Mouse (Mus musculus) brown adipose tissue, adult 24 weeks (tissue): ENCODE data around the gene Dynll1. TPM values are rescaled to one million over a fixed set of nuclear protein-coding genes. Genes with fewer than 3 reads are reported as not detected.

Experiments
- H3K27ac ChIP-seq: fragments of 200-500 bp; replicated peaks from 2 replicates; pipeline ENCODE4 v1.5.1; 2012; ENCODE audit warnings: low read depth, mild to moderate bottlenecking, low read length
- H3K4me1 ChIP-seq: fragments of 200-500 bp; 2 replicates; pipeline ENCODE4 v1.6.1; 2012; ENCODE audit warnings: low read length, mixed read lengths; ENCODE audit not compliant: control insufficient read depth, insufficient read depth, insufficient read length
- H3K4me3 ChIP-seq: fragments of 200-500 bp; 2 replicates; pipeline ENCODE4 v1.5.1; 2012; ENCODE audit warnings: low read depth, mild to moderate bottlenecking, low read length, moderate library complexity; ENCODE audit not compliant: insufficient read depth
- polyA plus RNA-seq: library from polyadenylated mRNA; stranded (reverse); fragments of >200 nt; gene quantifications from 2 replicates; pipeline ENCODE4 v1.2.4, GENCODE M21; 2012; ENCODE audit not compliant: missing spikeins, insufficient read depth, insufficient read length

Gene Dynll1
- 93.6 and 365 TPM in 2 replicates for polyA plus RNA-seq

DNA sequence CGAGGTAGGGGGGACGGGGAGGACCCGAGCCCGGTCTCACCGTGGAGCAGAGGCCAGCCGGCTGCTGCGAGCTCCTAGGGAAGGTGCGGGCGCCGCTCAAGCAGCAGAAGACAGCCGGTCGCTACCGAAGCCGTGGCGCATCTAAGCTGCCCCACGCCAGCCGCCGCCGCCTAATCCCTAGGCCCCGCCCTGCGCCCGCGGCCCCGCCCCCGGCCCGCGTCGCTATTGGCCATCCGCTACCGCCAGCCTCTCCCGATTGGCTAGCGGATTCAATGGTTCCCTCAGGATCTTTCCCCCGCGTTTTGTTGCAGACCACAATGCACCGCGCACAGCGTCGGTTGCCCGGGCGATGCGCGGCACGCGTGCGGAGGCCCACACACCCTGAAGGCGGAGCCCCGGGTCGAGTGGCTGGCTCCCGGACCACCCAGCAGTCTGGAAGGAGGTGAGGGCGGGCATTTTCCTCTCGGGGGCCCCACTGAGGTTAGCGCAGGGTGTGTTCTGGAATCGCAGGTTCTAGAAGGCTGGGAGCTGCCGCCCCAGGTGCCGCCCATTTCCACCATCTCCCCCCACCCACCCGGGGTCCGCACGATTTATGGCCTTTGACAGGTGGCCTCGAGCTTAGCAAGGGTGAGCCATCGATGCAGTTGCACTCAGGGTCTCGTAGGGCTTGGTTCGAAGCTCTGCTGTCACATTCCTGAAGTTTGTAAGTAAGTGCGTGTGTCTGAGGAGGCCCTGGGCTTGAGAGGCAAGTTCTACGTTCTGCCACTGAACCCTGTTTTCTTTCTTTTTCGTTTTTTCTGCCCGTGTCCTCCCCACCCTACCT, at the start of gene Dynll1:
Dynll1 (minus strand) TSS at position 208 of the 823 bp plus-strand sequence.
- peaks cover 2% of the 10 kb centered on the region; the same call in 1 of the 2 replicates for H3K4me1 ChIP-seq
- peak within 1 kb of the TSS; percentile 81 for H3K27ac ChIP-seq
- peak within 1 kb of the TSS; percentile 79 for H3K4me3 ChIP-seq

DNA sequence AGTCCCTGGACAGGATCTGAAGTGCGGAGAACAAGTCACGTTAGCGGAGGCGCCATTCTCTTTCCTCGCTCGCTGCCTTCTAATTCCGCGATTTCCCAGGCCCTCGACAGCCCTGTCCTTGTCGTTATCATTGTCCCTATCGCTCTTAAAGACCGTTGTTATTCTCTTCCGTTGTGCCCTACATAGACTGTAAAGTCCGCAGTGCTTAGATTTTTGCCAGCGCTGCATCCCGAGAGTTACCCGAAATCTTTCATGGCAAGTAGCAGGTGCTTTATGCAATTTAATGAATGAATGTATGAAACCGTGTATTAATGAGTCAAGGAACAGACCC, 48.4 kb upstream of the Dynll1 start:
- H3K4me1 ChIP-seq = no peaks in the 10 kb centered on the region; the same call in 1 of the 2 replicates
- H3K27ac ChIP-seq = peak overlapping the region; percentile 52
- H3K4me3 ChIP-seq = peak overlapping the region; percentile 69

DNA sequence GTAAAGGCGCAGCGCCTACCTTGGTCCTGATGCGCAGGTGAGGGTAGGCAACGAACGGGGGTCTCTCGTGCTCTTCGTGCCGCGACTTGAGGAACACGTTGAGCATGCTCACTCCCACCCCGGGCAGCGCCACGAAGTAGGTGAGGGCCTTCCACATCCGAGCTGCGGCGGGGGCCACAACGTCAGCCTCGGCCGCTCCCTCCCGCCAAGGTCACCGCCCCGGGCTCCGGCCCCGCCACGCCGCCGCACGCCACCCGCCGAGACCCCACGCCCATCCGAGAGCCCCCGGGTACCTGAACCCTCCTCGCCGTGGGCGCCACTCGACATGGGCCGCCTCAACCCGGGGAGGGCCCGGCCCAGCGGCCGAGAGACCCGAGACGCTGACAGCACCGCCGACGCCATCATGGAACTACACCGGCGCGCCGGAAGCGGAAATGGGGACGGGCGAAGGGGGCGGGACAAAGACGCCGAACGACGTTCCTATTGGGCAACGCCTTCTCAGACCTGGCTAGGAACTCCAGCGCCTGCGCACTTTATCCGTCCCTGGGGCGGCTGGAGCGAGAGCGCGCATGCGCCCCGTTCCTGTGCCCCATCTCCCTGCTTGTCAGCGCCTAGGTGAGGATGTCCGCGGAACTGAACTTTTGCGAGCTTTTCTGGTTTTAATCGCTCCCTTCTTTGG, 47.9 kb upstream of the Dynll1 start, which contains the start of gene Cox6a1:
Cox6a1 (minus strand) TSS at position 436 of the 679 bp plus-strand sequence.
- Histone ChIP-seq H3K27ac (peak within 1 kb of the TSS; percentile 94), H3K4me1 (no peaks in the 10 kb centered on the region; the same call in 1 of the 2 replicates), H3K4me3 (peak within 1 kb of the TSS; percentile 99)

DNA sequence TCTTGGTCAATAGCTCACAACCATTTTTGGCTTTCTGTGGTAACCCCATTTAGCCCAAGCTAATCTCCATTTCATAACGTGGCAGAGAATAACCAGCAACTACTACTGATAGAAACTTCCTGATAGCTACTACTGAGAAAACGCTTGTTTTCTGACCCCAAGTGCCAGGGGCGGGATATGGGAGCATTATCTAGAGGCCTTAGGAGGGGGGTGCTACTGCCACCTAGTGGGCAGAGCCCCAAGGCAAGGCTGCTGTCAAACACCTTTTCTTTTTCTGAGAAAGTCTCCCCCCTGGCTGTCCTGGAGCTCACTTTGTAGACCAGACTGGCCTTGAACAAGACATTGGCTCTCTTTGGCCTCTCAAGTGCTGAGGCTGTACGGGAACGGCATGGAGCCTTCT, 46.8 kb upstream of the Dynll1 start:
- Histone ChIP-seq H3K4me1 (no peaks in the 10 kb centered on the region; the same call in 1 of the 2 replicates), H3K4me3 (peak overlapping the region; percentile 99), H3K27ac (peak overlapping the region; percentile 29; the same call in 1 of the 2 replicates)

DNA sequence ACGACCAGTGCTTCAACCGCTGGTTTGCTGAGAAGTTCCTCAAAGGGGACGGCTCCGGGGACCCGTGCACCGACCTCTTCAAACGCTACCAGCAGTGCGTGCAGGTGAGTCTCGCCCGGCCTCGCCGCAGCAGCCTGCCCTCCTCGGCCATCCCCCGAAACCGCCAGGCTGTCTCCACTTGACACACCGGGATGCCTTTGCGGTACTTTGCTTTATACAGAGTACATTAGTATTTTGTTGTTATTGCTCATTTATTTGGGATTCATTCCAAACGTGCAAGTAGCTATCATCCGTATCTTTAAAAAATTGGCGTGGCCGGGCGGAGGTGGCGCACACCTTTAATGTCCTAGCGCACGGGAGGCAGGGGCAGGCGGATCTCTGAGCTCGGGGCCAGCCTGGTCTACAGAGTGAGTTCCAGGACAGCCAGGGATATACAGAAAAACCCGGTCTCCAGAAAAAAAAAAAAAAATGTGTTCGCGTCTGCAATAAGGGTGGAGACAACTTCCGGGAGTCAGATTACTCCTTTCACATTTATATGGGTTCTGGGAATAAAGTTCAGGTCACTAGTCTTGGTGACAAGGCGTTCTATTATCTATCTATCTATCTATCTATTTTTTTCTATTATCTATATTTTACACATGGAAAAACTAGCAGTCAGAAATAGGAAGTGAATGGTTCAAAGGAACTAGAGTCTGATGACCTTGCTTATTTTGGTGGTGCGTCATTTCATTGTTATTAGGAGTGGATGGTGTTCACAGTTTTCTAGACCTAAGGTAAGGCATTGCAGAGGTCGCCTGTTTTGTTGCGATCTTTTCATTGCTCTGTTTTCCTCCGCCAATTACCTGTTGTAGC, 40.7 kb upstream of the Dynll1 start:
- Histone ChIP-seq H3K4me3 (peak overlapping the region; percentile 97), H3K4me1 (peaks cover 4% of the 10 kb centered on the region; the same call in 1 of the 2 replicates), H3K27ac (0 out of 2 replicates have a peak overlapping the region, but pooled peaks have one; percentile 1)

DNA sequence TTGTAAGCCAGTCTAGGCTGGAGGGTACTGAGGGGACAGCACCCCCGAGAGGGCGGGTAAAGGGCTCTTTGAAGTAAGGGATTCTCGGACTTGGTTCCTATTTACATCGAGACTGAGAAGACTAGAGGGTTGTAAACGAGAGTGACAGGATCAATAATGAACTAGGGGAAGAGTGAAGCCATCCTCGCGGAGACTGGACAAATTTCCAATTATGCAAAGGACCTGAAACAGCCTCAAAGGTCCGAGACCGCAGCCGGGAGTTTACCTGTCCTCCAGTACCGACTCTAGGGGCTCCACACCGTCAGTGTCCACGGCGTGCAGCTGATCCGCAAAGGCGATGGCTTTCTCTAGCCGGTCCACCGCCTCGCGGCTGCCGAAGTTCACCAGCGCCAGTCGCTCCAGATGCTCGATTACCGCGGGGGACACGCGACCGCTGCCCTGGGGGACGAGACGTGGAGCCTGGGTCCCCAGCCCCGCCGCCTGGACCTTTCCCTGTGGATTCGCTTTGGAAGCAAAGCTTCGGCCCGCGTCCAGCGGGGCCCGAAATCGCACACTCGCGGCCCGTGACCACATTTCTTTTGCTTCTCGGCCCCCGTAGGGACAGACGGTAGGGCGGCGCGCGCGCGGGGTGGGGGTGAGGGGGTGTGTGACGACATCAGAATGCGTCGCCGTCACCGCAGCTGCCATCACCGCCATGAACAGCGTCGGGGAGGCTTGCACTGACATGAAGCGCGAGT, 39.9 kb upstream of the Dynll1 start, which contains the start of the genes Gatc and Triap1:
Gatc (minus strand) TSS at position 602 of the 737 bp plus-strand sequence.
Triap1 (plus strand) TSS at position 649 of the 737 bp plus-strand sequence.
- peak within 1 kb of the TSS; percentile 97 for H3K4me3 ChIP-seq
- H3K4me1 ChIP-seq = peaks cover 4% of the 10 kb centered on the region; the same call in 1 of the 2 replicates
- H3K27ac ChIP-seq = peak within 1 kb of the TSS; percentile 67

DNA sequence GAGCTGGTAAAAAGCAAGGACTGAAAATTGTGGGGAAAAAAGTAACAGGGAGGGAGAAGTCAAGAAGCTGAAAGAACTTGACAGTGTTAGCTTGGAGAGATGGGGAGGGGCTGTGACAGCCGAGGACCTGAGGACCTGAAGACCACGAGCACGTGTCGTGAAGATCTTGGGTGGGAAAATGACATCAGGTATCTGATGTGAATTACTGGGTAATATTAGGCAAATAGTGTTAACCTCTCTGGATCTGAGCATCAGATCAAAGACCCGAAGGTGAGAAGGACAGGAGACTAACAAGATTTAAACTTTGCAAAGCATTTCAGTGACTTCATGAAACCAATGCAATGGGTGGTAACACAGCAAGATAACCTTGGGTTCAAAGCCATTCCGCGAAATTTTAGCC, 39.2 kb upstream of the Dynll1 start:
- Histone ChIP-seq H3K4me3 (no peak overlapping the region), H3K4me1 (peaks cover 4% of the 10 kb centered on the region; the same call in 1 of the 2 replicates), H3K27ac (no peak overlapping the region)

DNA sequence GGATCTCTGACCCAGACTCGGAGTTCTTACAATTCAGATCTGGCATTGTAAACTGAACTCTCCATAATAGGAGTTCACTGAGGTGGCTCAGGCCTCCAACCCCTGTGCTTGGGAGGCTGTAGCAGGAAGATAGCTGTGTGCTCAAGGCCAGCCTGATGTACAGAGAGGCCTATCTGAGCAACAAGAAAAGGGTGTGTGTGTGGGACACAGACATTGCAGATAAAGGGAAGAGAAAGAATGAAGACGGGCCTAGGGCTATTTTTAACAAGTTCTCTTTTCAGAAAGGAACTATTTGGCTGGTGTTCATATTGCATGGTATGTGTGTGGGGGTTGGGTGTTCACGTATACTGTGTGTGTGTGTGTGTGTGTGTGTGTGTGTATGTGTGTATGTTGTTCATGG, 32.8 kb upstream of the Dynll1 start:
- Histone ChIP-seq H3K27ac (no peak overlapping the region), H3K4me3 (no peak overlapping the region), H3K4me1 (no peaks in the 10 kb centered on the region)

DNA sequence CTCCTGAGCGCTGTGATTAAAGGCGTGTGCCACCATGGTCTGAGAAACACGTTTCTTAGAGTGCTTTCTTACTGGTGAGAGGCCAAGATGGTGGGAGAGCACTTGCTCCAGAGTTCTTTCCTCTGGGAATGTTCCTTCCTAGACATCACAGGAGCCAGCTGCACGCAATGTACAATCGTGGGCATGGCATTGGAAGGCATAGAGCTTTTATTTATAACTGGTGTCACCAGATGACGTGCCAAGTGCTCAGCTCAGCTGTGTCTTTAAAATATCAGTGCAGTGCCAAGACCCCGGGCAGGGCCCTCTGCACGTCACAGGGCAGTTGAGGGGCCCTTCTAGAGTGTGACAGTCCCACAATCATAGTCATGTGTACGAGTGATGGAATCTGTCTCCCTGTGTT, 30.2 kb upstream of the Dynll1 start:
- Histone ChIP-seq H3K27ac (no peak overlapping the region), H3K4me1 (0 out of 2 replicates have a peak, but pooled peaks cover 3% of the 10 kb centered on the region), H3K4me3 (no peak overlapping the region)

DNA sequence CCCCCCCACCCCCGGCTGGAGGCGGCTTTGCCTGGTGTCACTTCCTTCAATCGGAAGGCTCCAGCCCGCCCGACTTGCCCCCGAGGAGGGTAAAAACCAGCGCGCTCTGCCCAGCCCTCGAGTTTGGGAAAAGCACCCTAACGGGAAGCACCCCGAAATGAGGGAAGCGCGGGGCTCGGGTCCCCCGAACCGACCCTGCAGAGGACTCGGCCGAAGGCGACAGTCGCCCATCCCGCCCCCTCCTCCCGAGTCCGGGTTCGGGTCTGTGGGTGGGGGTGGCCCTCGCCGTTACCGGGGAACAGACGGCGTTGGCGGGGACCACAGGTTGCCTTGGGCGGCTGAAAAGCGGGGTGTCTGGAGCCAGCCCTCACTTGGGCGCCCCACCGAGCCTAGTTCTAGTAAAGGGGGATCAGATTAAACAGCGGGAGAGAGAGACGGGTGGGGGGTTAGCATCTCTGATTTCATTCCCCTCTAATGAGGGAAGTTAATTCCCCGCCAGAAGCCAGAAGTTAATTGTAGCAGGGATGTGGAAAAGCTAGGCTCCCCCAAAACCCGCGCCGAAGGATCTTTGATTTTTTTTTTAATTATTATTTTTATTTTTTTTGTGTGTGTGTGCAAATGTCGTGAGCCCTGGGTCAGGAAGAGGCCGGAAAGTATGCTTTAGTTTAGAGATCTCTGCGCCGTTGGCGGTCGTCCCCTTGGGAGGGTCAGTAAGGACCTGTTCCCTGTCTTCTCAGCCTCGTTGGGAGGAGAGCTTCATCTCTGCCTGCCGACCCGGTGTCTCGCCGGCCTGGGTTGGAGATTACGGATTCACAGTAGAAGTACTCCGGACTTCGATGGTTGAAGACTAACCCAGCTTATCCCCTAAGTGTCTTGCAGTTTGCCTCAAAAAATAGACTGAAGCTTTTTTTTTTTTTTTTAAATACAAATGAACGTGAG, 27.1 kb upstream of the Dynll1 start:
- Histone ChIP-seq H3K4me1 (0 out of 2 replicates have a peak, but pooled peaks cover 3% of the 10 kb centered on the region), H3K4me3 (peak overlapping the region; percentile 71), H3K27ac (peak overlapping the region; percentile 48; the same call in 1 of the 2 replicates)

DNA sequence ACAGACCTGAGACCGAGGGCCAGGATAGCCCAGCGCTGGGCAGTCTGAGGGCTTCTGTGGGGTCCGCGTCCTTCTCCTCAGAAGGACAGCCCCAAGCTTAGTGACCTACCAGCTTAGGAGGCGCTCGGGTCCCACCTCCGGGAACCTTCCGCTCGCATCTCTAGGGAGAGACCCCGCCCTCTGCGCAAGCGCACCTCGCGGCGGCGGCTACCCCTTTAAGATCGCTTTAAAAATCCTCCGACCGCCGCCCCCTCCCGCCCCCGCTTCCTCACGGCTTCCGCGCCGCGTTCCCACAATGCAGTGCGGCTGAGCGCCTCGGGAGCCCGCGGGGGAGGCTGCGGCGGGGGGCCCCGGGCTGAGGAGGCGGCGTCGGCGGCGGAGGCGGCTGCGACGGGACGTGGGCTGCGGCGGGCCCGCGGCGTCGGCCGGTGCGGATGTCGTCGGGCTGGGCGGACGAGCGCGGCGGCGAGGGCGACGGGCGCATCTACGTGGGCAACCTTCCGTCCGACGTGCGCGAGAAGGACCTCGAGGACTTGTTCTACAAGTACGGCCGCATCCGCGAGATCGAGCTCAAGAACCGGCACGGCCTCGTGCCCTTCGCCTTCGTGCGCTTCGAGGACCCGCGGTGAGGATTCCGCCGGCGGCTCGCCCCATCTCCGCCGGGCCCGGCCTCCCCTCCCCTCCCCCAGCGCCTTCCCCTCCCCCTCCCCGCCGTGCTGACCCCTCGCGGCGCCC, 26.2 kb upstream of the Dynll1 start, which contains the start of gene Srsf9:
Srsf9 (plus strand) TSS at position 303 of the 735 bp plus-strand sequence.
- Histone ChIP-seq H3K4me1 (0 out of 2 replicates have a peak, but pooled peaks cover 3% of the 10 kb centered on the region), H3K4me3 (peak within 1 kb of the TSS; percentile 79)

DNA sequence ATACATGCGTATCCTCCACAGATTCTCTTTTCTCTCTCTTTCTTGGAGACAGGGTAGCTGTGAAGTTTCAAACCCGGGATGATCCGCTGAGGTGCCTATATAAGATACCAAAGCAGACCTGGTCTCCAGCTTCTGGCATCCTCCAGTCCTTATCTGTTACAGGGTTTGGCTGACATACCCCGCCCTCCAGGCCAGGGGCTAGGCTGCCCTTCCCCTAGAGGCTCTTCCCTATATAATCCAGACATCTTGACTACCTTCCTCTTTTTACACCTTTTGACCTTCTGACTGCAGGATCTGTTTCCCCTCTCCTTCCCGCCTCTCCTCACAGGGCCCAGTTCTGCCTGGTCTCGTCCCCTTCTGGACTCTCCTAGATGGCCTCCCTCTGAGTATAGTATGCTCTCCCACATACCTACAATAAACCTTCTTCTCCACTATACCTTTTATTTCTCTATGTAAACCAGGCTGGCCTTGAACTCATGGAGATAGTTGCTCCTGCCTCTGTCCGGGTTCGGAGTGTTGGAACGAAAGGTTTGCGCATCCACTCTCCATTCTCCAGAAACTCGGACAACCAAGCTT, 25.5 kb upstream of the Dynll1 start:
- Histone ChIP-seq H3K4me3 (peak overlapping the region; percentile 79), H3K4me1 (0 out of 2 replicates have a peak, but pooled peaks cover 3% of the 10 kb centered on the region)

More for the DNA sequence above, 26.2 kb upstream of the Dynll1 start, which contains the start of gene Srsf9:
- H3K27ac ChIP-seq = peak within 1 kb of the TSS; percentile 82

More for the DNA sequence above, 25.5 kb upstream of the Dynll1 start:
- peak overlapping the region; percentile 82 for H3K27ac ChIP-seq
